Mouse (Mus musculus): ENCODE results near the gene Podxl2.
A peak's percentile ranks its signal among the peaks of the same experiment; 100 is the strongest.

Gene Podxl2

DNA sequence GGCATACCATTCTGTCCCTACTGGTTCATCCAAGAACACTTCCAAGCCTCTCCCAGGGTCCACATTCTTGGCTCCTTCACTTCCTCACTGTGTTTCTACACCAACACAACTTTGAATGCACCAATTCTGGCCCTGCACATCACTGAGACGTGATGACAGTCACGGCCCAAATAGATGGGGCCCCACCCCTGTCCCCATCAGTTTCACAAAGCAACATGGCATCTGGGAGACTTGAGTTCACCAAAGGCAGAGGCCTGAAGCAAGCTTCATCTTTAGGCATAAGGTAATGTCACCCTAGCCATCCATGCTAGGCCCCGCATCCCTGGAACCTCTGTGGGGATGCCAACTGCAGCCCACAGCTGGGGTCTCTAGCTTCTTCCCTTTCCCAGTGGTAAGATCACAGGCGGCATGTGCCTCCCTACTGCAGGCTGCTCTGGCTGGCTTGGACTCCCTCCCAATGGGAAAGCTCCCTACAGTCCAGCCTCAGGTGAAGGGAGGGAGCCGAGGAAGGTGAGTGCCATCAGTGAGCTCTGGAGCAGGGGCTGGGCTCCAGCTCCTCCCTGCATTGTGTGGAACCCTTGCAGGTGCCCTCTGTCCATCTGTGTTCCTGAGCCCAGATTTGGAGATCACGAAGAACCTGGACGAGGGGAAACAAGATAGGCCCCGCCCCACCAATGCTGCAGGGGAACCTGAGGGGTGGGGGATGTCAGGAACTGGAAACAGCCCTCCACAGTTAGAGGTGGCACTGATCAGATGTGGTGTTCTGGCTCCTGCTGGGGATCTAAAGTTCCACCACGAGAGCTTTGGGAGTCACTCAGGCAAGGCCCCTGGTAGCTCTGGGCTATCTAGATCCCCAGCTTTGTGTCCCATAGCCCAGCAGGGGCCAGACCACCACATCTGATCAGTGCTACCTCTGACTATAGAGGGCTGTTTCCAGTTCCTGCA is 30.8 kb downstream of the Podxl2 start:
- DNase-seq, result no peak

DNA sequence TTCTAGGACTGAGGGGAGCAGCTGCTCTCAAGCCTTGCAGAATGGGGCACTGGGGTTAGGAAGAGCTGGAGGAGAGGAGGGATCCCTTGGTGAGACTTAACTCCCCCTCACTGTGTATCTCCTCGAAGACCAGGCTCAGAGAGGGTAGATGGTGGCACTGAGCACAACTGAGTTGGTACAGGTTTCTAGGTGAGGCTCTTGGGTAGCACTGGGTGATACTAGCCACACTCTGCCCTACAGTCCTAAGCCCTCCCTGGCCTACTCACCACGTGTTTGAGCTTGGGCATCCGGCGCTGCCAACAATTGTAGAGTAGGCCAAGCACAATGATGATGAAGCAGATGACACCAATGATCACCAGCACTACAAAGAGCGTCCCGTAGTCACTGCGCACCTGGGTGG is 31.6 kb downstream of the Podxl2 start:
- DNase-seq, result no peak

DNA sequence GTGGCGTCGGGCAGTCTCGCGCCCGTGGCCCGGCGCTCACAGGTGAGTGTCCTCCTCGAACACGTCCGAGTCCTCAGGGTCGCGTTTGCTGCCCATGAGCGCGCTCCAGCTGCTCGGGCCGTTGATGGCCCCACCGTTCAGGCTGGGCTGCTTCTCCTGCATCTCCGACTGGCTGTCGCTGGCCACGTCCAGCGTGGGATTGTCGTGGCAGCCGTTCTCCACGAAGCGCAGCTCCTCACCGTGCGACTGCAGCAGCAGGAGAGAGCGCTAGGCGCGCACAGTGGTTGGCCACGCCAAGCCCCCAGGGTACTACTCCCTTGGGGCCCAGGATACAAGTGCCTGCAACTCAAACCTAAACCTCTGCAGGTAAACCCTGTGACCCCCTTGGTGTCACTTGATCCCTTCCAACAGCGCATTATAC is 32.1 kb downstream of the Podxl2 start:
- DNase-seq, result peak; percentile 59

DNA sequence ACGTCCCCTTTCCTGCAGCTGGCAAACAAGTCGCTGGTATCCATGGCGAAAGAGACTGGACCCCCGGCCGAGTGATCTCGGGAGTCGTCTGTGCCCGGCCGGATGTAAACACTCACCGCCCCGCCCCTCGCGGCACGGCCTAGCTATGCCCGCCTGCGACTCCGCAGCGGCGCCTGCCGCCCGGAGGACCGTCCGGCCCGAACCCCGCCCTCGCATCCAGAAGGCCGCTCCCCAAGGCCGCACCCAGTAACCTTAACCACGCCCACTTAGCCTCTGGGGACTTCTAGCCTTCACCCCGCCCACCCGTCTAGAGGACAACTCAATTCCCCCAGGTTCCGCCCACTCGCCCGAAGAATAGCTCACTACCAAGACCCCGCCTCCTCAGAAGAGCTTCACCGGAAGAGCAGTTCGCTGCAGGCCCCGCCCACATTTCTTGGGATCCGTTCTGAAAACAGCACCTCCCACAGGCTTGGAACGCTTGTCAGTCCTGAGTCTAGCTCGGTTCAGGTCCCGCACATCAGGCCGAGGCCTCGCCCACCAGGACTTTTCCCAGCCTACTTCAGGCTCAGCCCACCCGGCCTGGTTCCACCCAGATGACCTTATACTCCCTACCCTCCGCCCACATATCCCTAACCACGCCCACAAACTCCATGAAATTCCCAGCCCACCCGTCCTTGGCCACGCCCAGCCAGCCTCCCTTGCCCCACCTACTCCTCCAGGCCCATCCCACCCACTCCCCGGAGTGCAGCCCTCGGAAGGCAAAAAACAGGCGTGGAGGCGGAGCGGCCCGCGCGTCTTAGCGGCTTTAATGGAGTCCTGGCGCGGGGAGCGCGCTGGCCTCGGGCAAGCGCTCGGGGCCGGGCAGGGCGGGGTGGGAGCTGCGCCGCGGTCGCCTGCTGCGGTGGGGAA is 32.8 kb downstream of the Podxl2 start, which contains the start of gene Abtb1:
Gene Abtb1 (minus strand): TSS at position 204 of the 909 bp plus-strand sequence.
- DNase-seq, result peak; percentile 100

DNA sequence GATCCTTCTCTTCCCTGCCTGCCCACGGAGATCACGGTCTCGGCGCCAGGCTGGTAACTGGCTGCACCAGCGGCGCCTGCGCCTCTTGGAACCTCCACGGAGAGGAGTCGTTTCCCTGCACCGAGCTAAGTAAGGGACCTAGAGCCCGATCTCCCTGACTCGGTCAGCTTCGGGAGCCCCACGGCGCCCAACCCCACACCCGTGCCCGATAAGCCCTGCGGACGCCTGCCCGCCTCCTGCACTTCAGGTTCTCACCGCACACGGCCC is 33.4 kb downstream of the Podxl2 start:
- DNase-seq, result no peak

DNA sequence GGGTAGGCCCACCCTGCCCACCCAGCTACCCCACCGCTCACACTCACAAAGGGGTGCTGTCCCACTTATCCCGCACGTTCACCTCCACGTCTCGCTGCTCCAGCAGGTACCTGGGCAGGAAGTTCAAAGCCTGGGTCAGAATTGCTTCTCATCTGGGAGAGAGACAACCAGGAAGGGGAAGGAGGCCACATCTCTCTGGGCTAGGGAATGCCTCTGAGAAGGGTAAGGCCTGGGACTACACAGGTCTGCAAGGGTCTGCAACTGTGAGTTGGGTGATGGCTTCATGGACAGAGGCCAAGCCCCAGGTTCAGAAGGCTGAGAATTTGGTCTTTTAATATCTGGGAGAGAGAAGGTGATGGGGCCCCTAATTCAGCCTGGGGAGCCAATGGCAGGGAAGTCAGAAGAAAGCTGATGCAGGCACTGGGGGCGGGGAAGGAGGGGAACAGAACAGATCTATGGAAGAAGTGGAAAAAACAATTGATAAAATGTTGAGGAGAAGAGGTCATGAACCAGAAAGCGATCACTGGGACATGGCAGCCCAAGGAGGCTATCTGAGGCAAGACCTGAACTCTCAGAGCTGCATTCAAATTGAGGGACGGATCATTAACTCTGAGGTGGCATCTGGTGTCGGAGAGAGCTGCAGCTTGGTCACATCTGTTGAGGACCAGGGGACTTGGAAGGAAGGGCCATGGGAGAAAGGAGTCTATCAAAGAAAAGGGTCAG is 33.9 kb downstream of the Podxl2 start:
- DNase-seq, result no peak

DNA sequence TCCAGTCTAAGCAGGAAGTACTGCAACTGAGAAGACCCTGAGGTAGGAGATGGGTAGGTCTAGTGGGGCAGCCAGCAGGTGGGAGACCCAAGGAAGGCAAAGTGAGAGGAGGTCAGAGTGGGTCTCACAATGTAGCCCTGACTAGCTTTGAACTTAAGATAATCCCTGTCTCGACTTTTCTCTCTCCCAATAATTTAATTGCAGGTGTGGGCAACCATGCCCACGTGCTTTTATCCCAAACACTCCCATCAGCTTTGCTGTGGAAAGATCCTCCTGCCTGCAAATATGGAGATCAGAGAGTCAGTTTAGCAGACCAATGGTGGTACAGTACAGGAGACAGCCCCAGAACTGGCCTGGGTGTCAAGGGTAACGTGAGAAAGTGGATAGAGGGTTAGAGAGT is 34.6 kb downstream of the Podxl2 start:
- DNase-seq, result no peak

DNA sequence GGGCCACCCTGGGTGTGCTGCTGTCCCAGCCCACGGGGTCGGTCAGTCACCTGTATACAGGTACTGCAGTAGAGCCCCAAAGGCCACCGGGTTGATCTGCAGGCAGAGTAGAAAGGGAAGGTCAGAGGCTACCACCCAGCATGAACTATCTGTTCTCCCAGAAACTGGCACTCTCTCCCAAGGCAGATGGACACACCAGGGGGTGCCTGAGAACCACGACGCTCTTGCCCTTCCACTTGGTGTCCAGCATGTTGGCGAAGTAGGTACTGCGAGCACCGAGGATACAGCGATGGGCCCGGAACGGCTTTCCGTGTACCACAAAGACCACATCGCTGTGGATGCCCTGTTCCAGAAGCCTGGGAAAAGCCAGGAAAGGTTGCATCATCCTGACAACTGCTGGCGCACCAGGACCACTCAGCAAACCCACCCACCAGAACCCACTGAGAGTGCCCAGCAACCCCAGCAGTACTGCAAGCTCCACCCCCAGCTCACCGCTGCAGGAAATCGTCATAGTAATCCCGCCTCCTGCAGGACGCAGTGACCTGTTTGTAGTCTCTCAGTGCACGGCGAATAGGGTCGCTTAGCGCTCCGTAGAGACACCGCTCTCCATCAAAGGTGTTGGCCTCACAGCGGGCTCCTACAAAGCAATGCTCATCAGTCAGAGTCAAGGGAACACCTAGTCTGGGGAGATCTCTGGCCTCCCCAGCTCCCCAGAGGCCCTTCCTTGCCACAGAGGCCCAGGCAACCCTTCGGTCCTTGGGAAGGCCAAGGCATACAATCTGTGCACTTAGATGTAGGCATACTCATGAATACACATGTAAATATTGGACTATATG is 35.5 kb downstream of the Podxl2 start:
- DNase-seq, result no peak

DNA sequence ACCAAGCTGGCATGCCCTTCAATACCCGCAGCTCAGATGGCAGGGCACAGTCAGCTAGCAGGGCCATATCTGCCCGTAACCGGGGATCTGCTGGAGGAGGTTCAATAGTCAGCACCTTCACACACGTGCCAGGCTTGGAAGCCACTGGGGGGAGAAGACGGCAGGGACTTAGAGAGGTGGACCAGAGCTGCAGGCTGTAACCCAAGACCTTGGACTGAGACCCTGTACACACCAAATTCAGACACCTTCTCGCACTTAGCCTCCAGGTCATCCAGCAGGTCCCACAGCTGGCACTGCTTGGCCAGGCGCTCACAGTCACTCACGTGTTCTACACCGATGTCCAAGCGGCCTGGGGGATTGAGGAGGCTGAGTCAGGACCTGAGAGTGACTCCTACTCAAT is 36.2 kb downstream of the Podxl2 start:
- DNase-seq, result no peak

DNA sequence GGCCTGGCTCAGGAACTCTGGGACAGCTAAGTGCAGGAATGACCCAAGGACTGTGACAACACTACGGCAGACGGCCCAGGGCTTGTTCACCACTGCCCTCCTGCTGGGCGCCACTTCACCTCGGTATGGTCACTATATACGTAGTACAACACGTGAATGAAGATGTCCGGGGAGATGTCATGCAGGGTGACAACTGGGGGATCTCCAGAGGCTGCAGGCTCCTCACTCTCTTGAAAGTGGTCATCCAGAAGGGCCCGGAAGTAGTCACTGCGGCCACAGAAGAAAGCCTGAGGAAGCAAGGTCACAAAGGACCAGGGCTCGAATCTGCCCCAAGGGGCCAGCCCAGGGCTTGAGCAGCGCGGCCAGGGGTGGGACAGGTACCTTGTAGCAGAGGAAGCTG is 36.8 kb downstream of the Podxl2 start:
- no peak for DNase-seq

DNA sequence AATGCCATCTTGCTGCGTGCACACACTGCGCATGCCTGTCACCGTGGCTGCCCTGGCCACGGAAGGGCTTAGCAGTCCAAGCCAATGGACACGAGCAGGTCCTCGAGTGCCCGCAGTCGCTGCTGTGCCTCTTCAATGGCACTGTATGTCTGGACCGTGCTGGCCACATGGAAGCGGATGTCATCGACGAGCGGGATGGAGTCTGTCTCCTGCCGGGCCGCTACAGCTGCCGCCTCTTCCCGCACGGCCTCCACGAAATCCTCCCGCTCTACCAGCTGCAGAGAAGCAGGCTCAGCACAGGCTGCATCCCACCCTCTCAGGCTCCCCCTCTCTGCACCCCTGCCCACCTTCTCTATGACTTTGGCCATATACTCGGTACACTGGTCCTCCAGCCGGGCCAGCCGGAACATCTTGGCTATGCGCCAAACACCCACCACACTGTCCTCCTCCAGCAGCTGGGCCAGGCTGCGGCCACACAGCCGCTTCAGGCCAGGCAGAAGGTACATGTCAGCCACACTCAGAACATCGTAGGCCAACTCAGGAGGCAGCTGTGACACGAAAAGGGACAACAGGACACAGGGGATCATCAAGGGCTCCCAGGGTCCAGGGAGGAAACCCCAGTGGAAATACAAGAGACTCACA is 38.5 kb downstream of the Podxl2 start:
- DNase-seq, result no peak

DNA sequence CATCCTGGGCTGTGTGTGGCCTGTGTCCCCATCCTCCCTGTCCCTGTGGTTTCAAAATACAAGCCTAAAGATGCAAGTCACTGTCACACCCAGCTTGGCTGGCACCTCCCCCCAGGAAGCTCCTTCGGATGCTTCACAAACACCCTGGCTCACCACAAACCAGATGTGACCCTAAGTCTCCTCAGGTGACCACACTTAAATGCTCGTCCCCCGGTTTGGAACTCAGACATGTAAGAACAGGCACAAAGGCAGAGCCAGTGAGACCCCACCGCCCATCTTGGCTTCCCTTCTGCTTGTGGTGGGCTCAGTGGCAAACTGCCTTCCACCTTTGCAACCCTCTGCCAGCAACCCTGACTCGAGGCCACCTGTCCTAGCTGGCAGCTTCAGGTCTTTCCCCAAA is 39.8 kb downstream of the Podxl2 start:
- no peak for DNase-seq

DNA sequence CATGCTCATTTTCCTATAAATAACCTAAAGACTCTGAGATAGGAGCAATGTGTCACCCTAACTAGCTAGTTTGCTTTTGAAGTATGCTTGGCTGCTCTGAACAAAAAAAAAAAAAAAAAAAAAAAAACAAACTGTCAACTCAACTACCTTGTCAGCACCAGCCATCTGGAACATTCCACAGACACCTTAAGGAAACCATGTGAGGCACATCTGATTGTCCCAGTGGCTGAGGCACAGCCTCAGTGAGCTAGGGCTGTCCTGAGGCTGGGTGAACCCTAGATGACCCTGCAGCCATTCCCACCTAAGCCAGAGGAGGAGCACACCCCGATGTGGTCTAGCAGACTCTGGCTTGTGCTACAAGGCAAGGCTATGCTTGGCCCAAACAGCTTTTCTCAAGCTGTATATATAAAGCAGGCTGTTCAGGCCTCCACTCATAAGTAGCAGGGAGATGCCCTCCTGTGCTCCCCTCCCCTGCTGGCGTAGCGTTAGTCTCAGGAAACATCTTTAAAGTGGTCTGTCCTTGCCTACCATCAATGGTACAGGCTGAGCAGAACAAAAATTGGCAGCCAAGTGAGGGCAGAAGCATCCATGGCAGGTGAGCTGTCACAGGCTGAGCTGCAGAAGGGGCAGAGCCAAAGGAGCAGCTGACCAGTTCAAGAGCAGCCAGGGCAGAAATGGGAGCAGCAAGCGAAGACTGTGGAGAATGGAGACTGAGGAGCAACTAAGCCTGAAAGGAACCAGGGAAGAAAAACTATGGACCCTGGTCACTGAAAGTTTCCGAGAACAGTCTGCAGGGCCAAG is 41.3 kb downstream of the Podxl2 start:
- DNase-seq, result no peak

DNA sequence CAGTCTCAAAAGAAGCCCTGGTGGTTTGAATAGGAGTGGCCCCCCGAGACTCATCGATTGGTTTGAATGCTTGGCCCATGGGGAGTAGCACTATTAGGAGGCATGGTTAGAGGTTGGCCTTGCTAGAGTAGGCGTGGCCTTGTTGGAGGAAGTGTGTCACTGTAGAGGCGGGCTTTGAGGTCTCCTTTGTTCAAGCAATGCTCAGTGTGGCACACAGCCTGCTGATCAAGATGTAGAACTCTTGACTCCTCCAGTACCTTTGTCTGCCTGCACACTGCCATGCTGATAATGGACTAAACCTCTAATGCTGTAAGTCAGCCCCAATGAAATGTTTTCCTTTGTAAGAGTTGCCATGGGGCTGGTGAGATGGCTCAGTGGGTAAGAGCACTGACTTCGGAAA is 42.2 kb downstream of the Podxl2 start:
- DNase-seq, result no peak

DNA sequence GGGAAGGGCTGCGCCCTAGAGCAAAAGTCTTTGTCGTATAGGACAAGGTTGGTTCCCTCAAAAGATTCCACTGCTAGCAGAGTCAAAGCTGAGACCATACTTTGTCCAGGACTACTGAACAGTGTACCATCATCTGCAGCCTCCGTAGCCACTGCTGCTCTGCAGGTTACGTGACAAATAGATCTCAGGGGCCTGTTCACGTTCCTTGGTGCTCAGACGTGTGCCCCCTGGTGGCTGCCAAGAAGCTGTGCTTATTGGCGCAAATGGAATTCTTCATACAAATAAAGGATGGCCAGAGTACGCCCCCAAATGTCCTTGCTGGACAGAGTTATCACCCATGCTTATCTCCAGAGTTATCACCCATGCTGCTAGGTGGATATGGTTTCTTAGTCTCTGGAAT is 43.4 kb downstream of the Podxl2 start:
- no peak for DNase-seq

DNA sequence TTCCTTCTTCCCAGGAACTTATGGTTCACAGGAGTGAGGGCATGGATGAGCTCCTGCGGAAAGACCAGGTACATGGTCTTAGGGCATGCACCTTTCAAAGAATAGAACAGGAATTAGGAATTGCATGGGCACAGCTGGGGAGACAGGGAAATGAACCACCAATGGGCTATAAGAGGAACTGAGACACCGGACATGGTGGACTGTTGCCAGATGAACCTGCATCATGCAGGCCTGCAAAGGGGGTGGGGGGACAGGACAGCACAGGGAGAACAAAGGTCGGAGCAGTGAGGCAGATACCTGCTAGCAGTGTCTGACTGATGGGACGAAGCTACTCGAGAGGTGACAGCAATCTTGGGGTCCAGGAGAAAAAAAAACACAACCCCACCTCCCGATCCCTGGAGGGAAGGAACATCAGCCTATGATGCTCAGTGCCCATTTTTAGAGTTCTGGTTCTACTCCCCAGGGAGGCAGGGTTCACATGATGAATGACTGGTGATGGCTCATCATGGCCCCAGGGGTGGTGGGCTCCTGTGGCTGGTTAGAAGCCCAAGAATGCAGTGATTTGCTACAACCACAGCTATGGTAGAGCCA is 44.6 kb downstream of the Podxl2 start:
- no peak for DNase-seq

DNA sequence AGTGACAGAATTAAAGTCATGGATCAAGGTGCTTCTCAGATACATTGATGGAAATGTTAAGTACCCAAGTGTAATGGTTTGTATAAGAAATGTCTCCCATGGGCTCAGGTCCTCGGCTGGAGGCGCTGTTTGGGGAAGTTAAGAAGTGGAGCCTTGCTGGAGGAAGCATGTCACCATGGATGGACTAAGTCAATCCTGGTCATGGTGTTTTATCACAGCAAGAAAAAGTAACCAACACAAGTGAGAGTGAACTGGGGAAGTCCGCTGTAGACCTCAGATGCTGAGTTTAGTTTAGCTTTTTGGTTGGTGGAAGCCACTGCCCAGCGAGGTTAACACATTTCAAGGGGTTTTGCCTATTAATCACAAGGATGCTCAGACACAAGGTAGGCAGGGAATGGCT is 45.3 kb downstream of the Podxl2 start:
- no peak for DNase-seq

DNA sequence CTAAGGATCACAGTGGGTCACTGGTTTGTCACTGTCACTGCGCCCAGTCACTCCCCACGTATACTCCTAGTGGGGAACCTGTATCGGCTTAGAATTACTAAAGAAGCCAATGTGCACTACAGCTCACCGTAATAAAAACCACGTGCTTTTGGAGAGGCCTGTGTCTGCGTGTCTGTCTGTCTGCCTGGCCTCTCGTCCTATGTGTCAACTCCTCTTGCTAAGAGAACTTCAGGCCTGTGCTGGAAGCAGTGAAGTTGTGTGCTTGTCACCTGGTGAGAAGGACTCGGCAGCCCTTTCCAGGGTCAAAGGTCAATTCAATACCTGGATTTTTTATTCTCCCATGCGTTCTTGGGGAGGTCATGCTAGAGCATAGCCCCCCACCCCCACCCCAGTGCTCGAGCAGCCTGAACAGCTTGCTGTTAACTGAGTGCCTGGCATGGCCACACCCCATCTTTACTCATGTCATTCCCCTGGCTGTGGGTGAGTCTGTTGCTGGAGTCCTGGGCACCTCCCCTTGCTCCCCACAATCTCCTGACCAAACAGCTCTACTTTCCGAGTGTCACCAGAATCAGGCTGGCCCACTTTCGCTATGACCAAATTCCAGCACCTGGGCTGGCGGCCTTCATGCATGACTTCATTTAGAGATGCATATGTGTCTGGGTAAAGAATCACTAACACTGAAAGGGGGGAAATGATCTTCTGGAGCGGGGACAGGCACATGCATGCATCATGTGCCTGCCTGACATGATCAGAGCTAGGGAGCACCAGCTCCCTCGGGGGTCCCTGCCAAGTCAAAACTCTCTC is 46.4 kb downstream of the Podxl2 start:
- DNase-seq, result no peak

DNA sequence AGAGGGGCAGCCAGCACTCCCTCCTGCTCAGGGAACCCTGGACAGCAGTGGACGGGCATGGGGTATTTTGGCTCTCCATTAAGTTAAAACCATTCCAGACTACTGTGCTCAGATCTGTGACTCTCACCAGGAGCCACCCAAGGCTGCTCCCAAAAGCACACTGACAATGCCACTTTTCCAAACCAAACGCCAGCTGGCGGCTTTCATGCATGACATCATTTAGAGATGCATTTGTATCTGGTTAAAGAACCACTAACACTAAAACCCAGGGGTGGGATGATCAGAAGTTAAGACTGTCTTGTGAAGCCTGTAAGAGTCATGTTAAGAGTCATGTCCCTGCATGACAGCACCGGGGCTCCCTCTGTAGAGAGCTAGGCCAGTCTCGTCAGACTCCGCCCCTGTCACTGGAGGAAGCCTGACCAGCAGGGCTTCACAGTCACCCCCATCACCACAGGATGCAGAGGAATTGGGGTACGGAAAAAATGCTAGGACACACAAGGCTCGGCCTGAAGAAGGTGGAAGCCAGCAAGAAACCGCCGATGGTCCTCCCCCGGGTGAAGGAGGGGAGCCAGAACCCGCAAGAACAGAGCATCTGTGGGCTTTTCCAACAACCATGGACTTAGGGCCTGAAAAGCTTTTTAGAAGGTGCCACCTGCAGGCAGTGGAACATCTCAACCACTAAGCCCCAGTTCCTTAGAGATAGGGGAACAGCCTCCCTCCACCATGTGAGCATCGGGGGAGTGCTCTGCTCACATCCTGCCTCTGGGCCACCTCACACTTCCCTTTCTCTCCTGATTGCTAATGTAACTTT is 47.2 kb downstream of the Podxl2 start:
- DNase-seq, result peak; percentile 62

All from layer of hippocampus, adult 9-11 months (tissue).